Comparison of ENCODE assay signal across 9 mouse cellular contexts in the genomic region with DNA sequence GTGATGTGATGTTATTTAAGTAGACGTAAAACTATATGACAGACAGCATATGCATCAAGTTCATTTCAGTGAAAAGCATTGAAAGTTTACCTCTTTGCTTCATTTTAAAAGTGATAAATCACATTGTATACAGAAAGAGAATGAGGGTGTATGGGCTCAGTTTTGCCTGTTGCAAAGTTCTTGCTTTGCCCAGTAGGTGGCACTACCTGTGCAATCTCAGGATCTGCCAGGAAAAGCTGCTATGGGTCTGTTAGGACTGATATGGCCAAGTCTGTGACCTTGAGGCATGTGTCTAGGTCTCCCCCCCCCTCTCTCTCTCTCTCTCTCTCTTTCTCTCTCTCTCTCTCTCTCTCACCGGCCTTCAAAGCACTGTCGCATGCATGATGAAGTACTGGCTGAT.
A peak's percentile ranks its signal among the peaks of the same experiment; 100 is the strongest.
DNase-seq lines count a peak whose midpoint lies in the region; ATAC-seq lines count a peak whose summit lies in the region.
"Had no signal": no experiment of that assay in that cellular context is flagged by ENCODE, and none has a peak within 500 bp of the region (broad histone marks: within the 10 kb centered on the region; RNA-seq: fewer than 3 reads in every experiment).

No protein-coding gene starts in this region.

- H3K9me3 ChIP-seq in liver, embryonic 11.5 days (ENCODE audit: control insufficient read depth, low read length): no peaks in the 10 kb centered on the region
- H3K9me3 ChIP-seq in kidney, embryonic 15.5 days (replicated peaks): no peaks in the 10 kb centered on the region
- H3K9me3 ChIP-seq: liver, embryonic 13.5 days had no signal

- H3K27ac ChIP-seq in liver, embryonic 11.5 days (ENCODE audit: low read depth, low read length): no peak overlapping the region
- no peak overlapping the region for H3K27ac ChIP-seq in kidney, embryonic 15.5 days
- H3K27ac ChIP-seq: liver, embryonic 13.5 days had no signal

- no peak overlapping the region for H3K9ac ChIP-seq in liver, embryonic 11.5 days (ENCODE audit: low read depth, low read length)
- no peak overlapping the region for H3K9ac ChIP-seq in kidney, embryonic 15.5 days
- H3K9ac ChIP-seq: liver, embryonic 13.5 days had no signal

- H3K27me3 ChIP-seq in liver, embryonic 11.5 days (replicated peaks; ENCODE audit: control insufficient read depth, insufficient read depth, low read length): no peaks in the 10 kb centered on the region
- H3K27me3 ChIP-seq in kidney, embryonic 15.5 days: no peaks in the 10 kb centered on the region
- H3K27me3 ChIP-seq: liver, embryonic 13.5 days had no signal

- H3K4me1 ChIP-seq in liver, embryonic 11.5 days (replicated peaks; ENCODE audit: control insufficient read depth, insufficient read depth, low read length): no peaks in the 10 kb centered on the region
- no peaks in the 10 kb centered on the region for H3K4me1 ChIP-seq in kidney, embryonic 15.5 days
- H3K4me1 ChIP-seq: liver, embryonic 13.5 days had no signal

- no peaks in the 10 kb centered on the region for H3K36me3 ChIP-seq in liver, embryonic 11.5 days (ENCODE audit: control insufficient read depth, insufficient read depth, low read length)
- no peaks in the 10 kb centered on the region for H3K36me3 ChIP-seq in kidney, embryonic 15.5 days
- H3K36me3 ChIP-seq: liver, embryonic 13.5 days had no signal

- DNase-seq in cerebellum, adult 9-10 months: peak; percentile 4
- DNase-seq in cerebellum, adult 9-11 months: no peak
- DNase-seq in liver: peak; percentile 2
- DNase-seq in liver, embryonic 11.5 days (ENCODE audit: low spot score): no peak
- DNase-seq in adrenal gland, postnatal 36 days: peak; percentile 17 to 22
- DNase-seq in retina, postnatal 1 day: peak; percentile 32
- no peak for DNase-seq in spleen, postnatal 10 days (ENCODE audit: low spot score in 2 of 2)
- DNase-seq: liver, embryonic 13.5 days had no signal

- 56% methylated on average over 3 of the region's 3 CpGs for WGBS in liver, embryonic 11.5 days
- 62% methylated on average over 3 of the region's 3 CpGs for WGBS in kidney, embryonic 15.5 days

- no peak overlapping the region for H3K4me2 ChIP-seq in liver, embryonic 11.5 days
- no peak overlapping the region for H3K4me2 ChIP-seq in kidney, embryonic 15.5 days
- H3K4me2 ChIP-seq: liver, embryonic 13.5 days had no signal

- no peak for ATAC-seq in liver, embryonic 11.5 days (replicated peaks; ENCODE audit: low FRiP score)
- ATAC-seq in kidney, embryonic 15.5 days (replicated peaks; ENCODE audit: low FRiP score): 0 out of 2 replicates have a peak, but pooled peaks have one; percentile 40

- no peak overlapping the region for H3K4me3 ChIP-seq in liver, embryonic 11.5 days (ENCODE audit: low read depth, low read length)
- no peak overlapping the region for H3K4me3 ChIP-seq in kidney, embryonic 15.5 days (replicated peaks)
- H3K4me3 ChIP-seq: liver, embryonic 13.5 days had no signal

Comparison
In these comparisons a context has a peak if more than half of its experiments do, and no peak if none do; other contexts are left out.
1. DNase-seq: peak in cerebellum, adult 9-10 months (single experiment), liver (single experiment), adrenal gland, postnatal 36 days (2 of 2) and retina, postnatal 1 day (single experiment); none in cerebellum, adult 9-11 months (single experiment), liver, embryonic 11.5 days (single experiment) and spleen, postnatal 10 days (0 of 2).